Mouse (Mus musculus) lung, adult 2 months (tissue): ENCODE results near the gene Rnf220.

Experiments used
- CTCF ChIP-seq: fragments of 200-500 bp; IDR thresholded peaks from 2 replicates; pipeline ENCODE4 v1.5.1; 2011; ENCODE audit warnings: mild to moderate bottlenecking, low read length, control low read depth; ENCODE audit not compliant: insufficient read depth
- POLR2A ChIP-seq: fragments of 200-500 bp; IDR thresholded peaks from 2 replicates; pipeline ENCODE4 v1.6.1; 2011; ENCODE audit warnings: low read depth, mild to moderate bottlenecking, control low read depth, low read length, borderline replicate concordance; ENCODE audit errors: extremely low read depth

GRCm38 (mm10) chr4:117288277-117288926 is 208.4 kb downstream of the Rnf220 start:
- TF ChIP-seq POLR2A (no peak), CTCF (no peak)
